Mouse (Mus musculus) R1 (cell line): ENCODE data around the gene Scgb1b12.
"Not testable (repeated sequence)": the region's sequence is repeated elsewhere in the genome, so short reads cannot be mapped to it uniquely, and the experiment has no call there.

Experiments
- DNase-seq: peaks from one replicate; pipeline ENCODE4 v3.0.0-alpha.2; 2018; ENCODE audit warnings: low read depth, low spot score

Gene Scgb1b12

GRCm38 (mm10) chr7:32333882-32334281 lies at the start of gene Scgb1b12:
Scgb1b12 (plus strand) TSS chr7:32334182.
- DNase-seq = not testable (repeated sequence)

GRCm38 (mm10) chr7:32327145-32327544 lies 6.8 kb upstream of the Scgb1b12 start, which contains the start of gene Scgb2b12:
Scgb2b12 (minus strand) TSS chr7:32327245.
- not testable (repeated sequence) for DNase-seq
